Comparison of ENCODE assay signal across 22 mouse cellular contexts in the genomic region with DNA sequence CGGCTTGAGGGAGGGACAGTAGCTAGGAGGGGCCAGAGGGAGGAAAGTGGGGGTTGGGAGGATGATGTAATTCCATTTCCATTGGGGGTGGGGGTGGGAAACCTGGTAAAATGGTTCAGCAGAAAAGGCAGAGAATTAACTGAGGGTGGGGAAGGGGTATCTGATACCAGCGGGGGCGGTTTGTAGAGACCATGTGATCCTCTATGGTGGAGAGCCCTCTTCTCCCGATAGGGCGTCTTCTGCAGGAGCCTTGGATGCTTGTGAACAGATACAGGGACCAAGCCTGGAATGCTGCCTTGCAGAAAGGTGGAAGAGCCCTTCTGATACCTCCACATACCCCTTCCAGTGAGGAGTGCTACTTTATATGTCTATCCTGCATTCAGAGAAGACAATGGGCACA. TPM values are rescaled to one million over a fixed set of nuclear protein-coding genes. Genes with fewer than 3 reads are reported as not detected.
DNase-seq lines count a peak whose midpoint lies in the region; ATAC-seq and TF ChIP-seq lines count a peak whose summit lies in the region.
"Had no signal": no experiment of that assay in that cellular context is flagged by ENCODE, and none has a peak within 500 bp of the region (broad histone marks: within the 10 kb centered on the region; RNA-seq: fewer than 3 reads in every experiment).

No protein-coding gene starts in this region.

- intact Hi-C loops in heart, postnatal 36 days (cut with DNase I) = no loop called here

- H3K4me1 ChIP-seq in heart, embryonic 11.5 days (ENCODE audit: control insufficient read depth, insufficient read depth, low read length) = peaks cover 9% of the 10 kb centered on the region; the same call in 1 of the 2 replicates
- H3K4me1 ChIP-seq in liver, embryonic 11.5 days (replicated peaks; ENCODE audit: control insufficient read depth, insufficient read depth, low read length) = peaks cover 46% of the 10 kb centered on the region
- peaks cover 98% of the 10 kb centered on the region for H3K4me1 ChIP-seq in liver, embryonic 12.5 days
- peaks cover 59% of the 10 kb centered on the region for H3K4me1 ChIP-seq in liver, postnatal 0 days (ENCODE audit: insufficient read depth)

- no peaks in the 10 kb centered on the region for H3K27me3 ChIP-seq in heart, embryonic 11.5 days (ENCODE audit: control insufficient read depth, insufficient read depth, low read length)
- no peaks in the 10 kb centered on the region for H3K27me3 ChIP-seq in liver, embryonic 11.5 days (replicated peaks; ENCODE audit: control insufficient read depth, insufficient read depth, low read length)
- no peaks in the 10 kb centered on the region for H3K27me3 ChIP-seq in liver, embryonic 12.5 days (replicated peaks)
- no peaks in the 10 kb centered on the region for H3K27me3 ChIP-seq in liver, postnatal 0 days (ENCODE audit: insufficient read depth, low read length)
- H3K27me3 ChIP-seq: forebrain, embryonic 12.5 days; heart, embryonic 15.5 days had no signal

- peak overlapping the region; percentile 23 for H3K4me2 ChIP-seq in heart, embryonic 11.5 days
- peak overlapping the region; percentile 59 for H3K4me2 ChIP-seq in liver, embryonic 11.5 days
- peak overlapping the region; percentile 79 for H3K4me2 ChIP-seq in liver, embryonic 12.5 days
- peak overlapping the region; percentile 58 for H3K4me2 ChIP-seq in liver, postnatal 0 days (ENCODE audit: low read depth, low read length)
- H3K4me2 ChIP-seq: forebrain, embryonic 12.5 days; heart, embryonic 15.5 days; midbrain, embryonic 12.5 days had no signal

- TF ChIP-seq EP300 in liver, postnatal 0 days (IDR thresholded peaks at IDR 0.05; ENCODE audit: low read depth) = no peak

- H3K27ac ChIP-seq in heart, embryonic 11.5 days (ENCODE audit: low read depth, low read length) = no peak overlapping the region; the same call in 1 of the 2 replicates
- peak overlapping the region; percentile 83 for H3K27ac ChIP-seq in liver, embryonic 11.5 days (ENCODE audit: low read depth, low read length)
- H3K27ac ChIP-seq in liver, embryonic 12.5 days = peak overlapping the region; percentile 100
- peak overlapping the region; percentile 94; the same call in 1 of the 2 replicates for H3K27ac ChIP-seq in liver, postnatal 0 days (ENCODE audit: low read depth)
- H3K27ac ChIP-seq: embryonic facial prominence, embryonic 10.5 days; forebrain, embryonic 12.5 days; heart, embryonic 15.5 days; midbrain, embryonic 12.5 days had no signal

- no peak for ATAC-seq in heart, embryonic 11.5 days (replicated peaks; ENCODE audit: insufficient number of reproducible peaks, low FRiP score, low TSS enrichment)
- ATAC-seq in liver, embryonic 11.5 days (replicated peaks; ENCODE audit: low FRiP score) = no peak
- no peak for ATAC-seq in liver, embryonic 12.5 days
- ATAC-seq in liver, postnatal 0 days = no peak

- no peaks in the 10 kb centered on the region for H3K36me3 ChIP-seq in heart, embryonic 11.5 days (ENCODE audit: control insufficient read depth, insufficient read depth, low read length)
- no peaks in the 10 kb centered on the region; the same call in 1 of the 2 replicates for H3K36me3 ChIP-seq in liver, embryonic 11.5 days (ENCODE audit: control insufficient read depth, insufficient read depth, low read length)
- H3K36me3 ChIP-seq in liver, embryonic 12.5 days = peaks cover 70% of the 10 kb centered on the region
- peaks cover 6% of the 10 kb centered on the region; the same call in 1 of the 2 replicates for H3K36me3 ChIP-seq in liver, postnatal 0 days (replicated peaks; ENCODE audit: insufficient read depth, low read length)
- H3K36me3 ChIP-seq: embryonic facial prominence, embryonic 10.5 days; forebrain, embryonic 12.5 days; heart, embryonic 15.5 days; midbrain, embryonic 12.5 days had no signal

- 68% methylated on average over 5 of the region's 5 CpGs for WGBS in heart, embryonic 11.5 days (ENCODE audit: insufficient replicate concordance)
- WGBS in liver, embryonic 11.5 days = 76% methylated on average over 5 of the region's 5 CpGs
- 54% methylated on average over 5 of the region's 5 CpGs for WGBS in liver, embryonic 12.5 days (ENCODE audit: insufficient replicate concordance)
- WGBS in liver, postnatal 0 days (ENCODE audit: insufficient replicate concordance) = 82% methylated on average over 5 of the region's 5 CpGs

- no peak for TF ChIP-seq CTCF in liver, postnatal 0 days (IDR thresholded peaks at IDR 0.05; ENCODE audit: low read depth)

- H3K9me3 ChIP-seq in heart, embryonic 11.5 days (replicated peaks; ENCODE audit: control insufficient read depth, low read length) = no peaks in the 10 kb centered on the region
- H3K9me3 ChIP-seq in liver, embryonic 11.5 days (ENCODE audit: control insufficient read depth, low read length) = no peaks in the 10 kb centered on the region
- H3K9me3 ChIP-seq in liver, embryonic 12.5 days (replicated peaks) = no peaks in the 10 kb centered on the region
- no peaks in the 10 kb centered on the region for H3K9me3 ChIP-seq in liver, postnatal 0 days (ENCODE audit: low read length)
- H3K9me3 ChIP-seq: embryonic facial prominence, embryonic 10.5 days; forebrain, embryonic 12.5 days; heart, embryonic 15.5 days; midbrain, embryonic 12.5 days had no signal

- DNase-seq in heart, postnatal 36 days = no peak
- DNase-seq in liver, embryonic 11.5 days (ENCODE audit: low spot score) = no peak
- DNase-seq in liver = no peak
- no peak for DNase-seq in liver, postnatal 0 days
- DNase-seq in MN1 (ENCODE audit: low spot score) = no peak
- no peak for DNase-seq in layer of hippocampus, postnatal 14 days (ENCODE audit: low spot score in 2 of 2)
- DNase-seq: adrenal gland, postnatal 14 days; B cell, adult 2 months; cerebellum, adult 9-11 months; gastrocnemius, postnatal 36 days; kidney, adult 2 months; kidney, postnatal 10 days; lung, adult 18-20 months; lung, postnatal 10 days; right cerebral cortex, postnatal 14 days; spleen, adult 18-20 months had no signal

- H3K9ac ChIP-seq in heart, embryonic 11.5 days (ENCODE audit: low read depth, low read length) = no peak overlapping the region; the same call in 1 of the 2 replicates
- peak overlapping the region; percentile 49 for H3K9ac ChIP-seq in liver, embryonic 11.5 days (ENCODE audit: low read depth, low read length)
- H3K9ac ChIP-seq in liver, embryonic 12.5 days = peak overlapping the region; percentile 70
- H3K9ac ChIP-seq in liver, postnatal 0 days (replicated peaks) = no peak overlapping the region; the same call in 1 of the 2 replicates
- H3K9ac ChIP-seq: forebrain, embryonic 12.5 days; heart, embryonic 15.5 days; midbrain, embryonic 12.5 days had no signal

- H3K4me3 ChIP-seq in heart, embryonic 11.5 days (ENCODE audit: low read depth, low read length) = no peak overlapping the region
- H3K4me3 ChIP-seq in liver, embryonic 11.5 days (ENCODE audit: low read depth, low read length) = peak overlapping the region; percentile 6; the same call in 1 of the 2 replicates
- peak overlapping the region; percentile 38 for H3K4me3 ChIP-seq in liver, embryonic 12.5 days
- H3K4me3 ChIP-seq in liver, postnatal 0 days (ENCODE audit: low read depth, low read length) = no peak overlapping the region
- H3K4me3 ChIP-seq: embryonic facial prominence, embryonic 10.5 days; forebrain, embryonic 12.5 days; heart, embryonic 15.5 days; midbrain, embryonic 12.5 days had no signal

RNA-seq across cellular contexts. Expression of a gene that starts 10.5 kb away (rescaled TPM):
- polyA plus RNA-seq in heart, embryonic 11.5 days (2014; fragmentation: Nextera tagmentation; extraction: Ambion mirVana) = 179 and 182 TPM in 2 replicates
- total RNA-seq in heart, postnatal 36 days (2021) = 100 to 1,000 TPM; 324 to 329 TPM
- polyA plus RNA-seq in liver, embryonic 11.5 days (2014; fragmentation: Nextera tagmentation; extraction: Ambion mirVana) = 242 and 253 TPM in 2 replicates
- polyA plus RNA-seq in liver, embryonic 12.5 days (2016; fragmentation: Nextera tagmentation; extraction: Ambion mirVana) = 388 and 396 TPM in 2 replicates
- polyA plus RNA-seq in liver, postnatal 0 days (2015; fragmentation: Nextera tagmentation; extraction: Ambion mirVana) = 161 and 163 TPM in 2 replicates
- total RNA-seq in layer of hippocampus, postnatal 14 days (2021) = 100 to 1,000 TPM; 113 to 115 TPM

RNA-seq across cellular contexts. Expression of a gene that starts 33.4 kb away (rescaled TPM):
- 35.6 and 35.7 TPM in 2 replicates for polyA plus RNA-seq in heart, embryonic 11.5 days (2014; fragmentation: Nextera tagmentation; extraction: Ambion mirVana)
- 10 to 100 TPM; 22.9 to 24.4 TPM for total RNA-seq in heart, postnatal 36 days (2021)
- polyA plus RNA-seq in liver, embryonic 11.5 days (2014; fragmentation: Nextera tagmentation; extraction: Ambion mirVana) = 112 and 129 TPM in 2 replicates
- polyA plus RNA-seq in liver, embryonic 12.5 days (2016; fragmentation: Nextera tagmentation; extraction: Ambion mirVana) = 94.4 and 99.5 TPM in 2 replicates
- 76.4 and 80.8 TPM in 2 replicates for polyA plus RNA-seq in liver, postnatal 0 days (2015; fragmentation: Nextera tagmentation; extraction: Ambion mirVana)
- total RNA-seq in layer of hippocampus, postnatal 14 days (2021) = 10 to 100 TPM; 19.5 to 22.5 TPM

Comparison
In these comparisons a context has a peak if more than half of its experiments do, and no peak if none do; other contexts are left out.
1. H3K4me3 ChIP-seq: peak in liver, embryonic 11.5 days (single experiment) and liver, embryonic 12.5 days (single experiment); none in heart, embryonic 11.5 days (single experiment) and liver, postnatal 0 days (single experiment).
2. H3K9ac ChIP-seq: peak in liver, embryonic 11.5 days (single experiment) and liver, embryonic 12.5 days (single experiment); none in heart, embryonic 11.5 days (single experiment) and liver, postnatal 0 days (single experiment).
3. H3K4me2 ChIP-seq: peak in every context shown above with its lines; median percentile 79 in liver, embryonic 12.5 days; 59 in liver, embryonic 11.5 days; 58 in liver, postnatal 0 days; 23 in heart, embryonic 11.5 days.